Comparison of ENCODE assay signal across 22 mouse cellular contexts in genomic region chr15:20090522-20090921, GRCm38 (mm10).
DNase-seq lines count a peak whose midpoint lies in the region; TF ChIP-seq lines count a peak whose summit lies in the region.
"Had no signal": no experiment of that assay in that cellular context is flagged by ENCODE, and none has a peak within 500 bp of the region (broad histone marks: within the 10 kb centered on the region; RNA-seq: fewer than 3 reads in every experiment).

No protein-coding gene starts in this region.

- H3K27ac ChIP-seq in CH12.LX (ENCODE audit: insufficient read depth, low read depth) (no peak overlapping the region), ES-E14 (ENCODE audit: insufficient read depth, low read depth, low read length, poor library complexity, severe bottlenecking) (no peak overlapping the region), MEL (ENCODE audit: control insufficient read depth, low read depth, low read length) (no peak overlapping the region)

- TF ChIP-seq EP300 in CH12.LX (IDR thresholded peaks at IDR 0.05; ENCODE audit: low read length) (no peak), MEL (IDR thresholded peaks at IDR 0.05; ENCODE audit: low read depth in 1 of 2, low read length in 2 of 2) (no peak)

- no peak for TF ChIP-seq RAD21 in CH12.LX (IDR thresholded peaks at IDR 0.05; ENCODE audit: low read depth, low read length)
- TF ChIP-seq RAD21 in MEL (IDR thresholded peaks at IDR 0.05; ENCODE audit: low read depth, low read length), result no peak

- in situ Hi-C loops in CH12.LX (cut with MboI; ENCODE audit: low pct_ligation_motif_present, low pct_unique_long_range_greater_than_20kb, low sequenced_read_pairs), result no loop called here
- in situ Hi-C loops in ES-E14 (cut with MboI; ENCODE audit: low sequenced_read_pairs in 2 of 2, unreplicated experiment in 2 of 2), result no loop called here

- DNase-seq in retina, embryonic 14.5 days (ENCODE audit: low spot score), result peak; percentile 3
- no peak for DNase-seq in retina, postnatal 1 day
- DNase-seq in CH12.LX (ENCODE audit: extremely low read depth) (no peak), ES-E14 (ENCODE audit: low read depth, low spot score) (no peak), MEL (ENCODE audit: low read depth, low spot score) (no peak)
- no peak for DNase-seq in embryo, embryonic 9.5 days (ENCODE audit: extremely low spot score)
- no peak for DNase-seq in layer of hippocampus, postnatal 14 days (ENCODE audit: low spot score in 2 of 2)
- no peak for DNase-seq in spleen, postnatal 36 days (ENCODE audit: low spot score in 2 of 2)
- DNase-seq: adrenal gland, adult 2 months; adrenal gland, adult 8-10 months; adrenal gland, postnatal 10 days; adrenal gland, postnatal 14 days; adrenal gland, postnatal 25 days; adrenal gland, postnatal 36 days; B cell, adult 2 months; cerebellum, adult 11 months; cerebellum, adult 11-12 months; cerebellum, adult 18-20 months; cerebellum, adult 2 months; cerebellum, adult 8-10 months had no signal

- H3K9ac ChIP-seq in CH12.LX (ENCODE audit: insufficient read depth, low read depth), result no peak overlapping the region
- H3K9ac ChIP-seq in ES-E14 (ENCODE audit: insufficient read depth, low read depth, low read length, poor library complexity, severe bottlenecking), result no peak overlapping the region
- H3K9ac ChIP-seq in MEL (ENCODE audit: control insufficient read depth, low read depth, low read length, poor library complexity, severe bottlenecking), result no peak overlapping the region

- H3K4me1 ChIP-seq in CH12.LX (ENCODE audit: control insufficient read depth in 1 of 2, insufficient read depth in 2 of 2), result no peaks in the 10 kb centered on the region
- no peaks in the 10 kb centered on the region for H3K4me1 ChIP-seq in ES-E14 (ENCODE audit: control insufficient read depth in 2 of 2, insufficient read depth in 2 of 2, low read length in 2 of 2, poor library complexity in 1 of 2)
- H3K4me1 ChIP-seq in MEL (ENCODE audit: control insufficient read depth in 1 of 2, insufficient read depth in 2 of 2, low read length in 2 of 2), result peaks cover 2 to 6% of the 10 kb centered on the region in 2 experiments; a peak in 3 of 4 replicates

- H3K36me3 ChIP-seq in CH12.LX (replicated peaks in 1 of 2; ENCODE audit: control insufficient read depth in 1 of 2, insufficient read depth in 1 of 2, low read length in 1 of 2) (no peaks in the 10 kb centered on the region), ES-E14 (ENCODE audit: control insufficient read depth, insufficient read depth, low read length, poor library complexity, severe bottlenecking) (no peaks in the 10 kb centered on the region), MEL (ENCODE audit: control insufficient read depth in 1 of 2, insufficient read depth in 2 of 2, low read length in 2 of 2) (peaks cover 0 to 6% of the 10 kb centered on the region in 2 experiments; a peak in 1 of 4 replicates)
- H3K36me3 ChIP-seq: G1E had no signal

- H3K27me3 ChIP-seq in CH12.LX (replicated peaks), result no peaks in the 10 kb centered on the region
- no peaks in the 10 kb centered on the region for H3K27me3 ChIP-seq in MEL (ENCODE audit: control insufficient read depth in 1 of 2, insufficient read depth in 2 of 2, low read length in 2 of 2)
- H3K27me3 ChIP-seq: Patski had no signal

- dilution Hi-C loops in CH12.LX (cut with MboI; ENCODE audit: extremely low pct_ligation_motif_present, extremely low pct_unique_long_range_greater_than_20kb, low sequenced_read_pairs), result no loop called here

- TF ChIP-seq POLR2A in CH12.LX (IDR thresholded peaks at IDR 0.05; ENCODE audit: low read depth, low read length), result no peak
- no peak for TF ChIP-seq POLR2A in MEL (IDR thresholded peaks at IDR 0.05; ENCODE audit: control insufficient read depth in 1 of 2, insufficient read depth in 1 of 2, low read depth in 1 of 2, low read length in 2 of 2, poor library complexity in 1 of 2)

- H3K4me3 ChIP-seq in CH12.LX (replicated peaks in 1 of 3; ENCODE audit: low read depth in 2 of 3, low read length in 2 of 3, poor library complexity in 1 of 3) (no peak overlapping the region), ES-E14 (ENCODE audit: insufficient read depth in 1 of 2, low read depth in 1 of 2, low read length in 2 of 2, poor library complexity in 1 of 2, severe bottlenecking in 1 of 2) (no peak overlapping the region), MEL (ENCODE audit: control insufficient read depth in 1 of 2, insufficient read depth in 1 of 2, low read depth in 2 of 2, low read length in 2 of 2) (no peak overlapping the region)

- H3K79me2 ChIP-seq in CH12.LX (replicated peaks; ENCODE audit: control insufficient read depth, extremely low read depth, insufficient read depth, poor library complexity, severe bottlenecking) (no peaks in the 10 kb centered on the region), MEL (ENCODE audit: control insufficient read depth, insufficient read depth, low read length, poor library complexity) (no peaks in the 10 kb centered on the region)

- H3K9me3 ChIP-seq in CH12.LX (replicated peaks; ENCODE audit: low read length) (peaks cover 4% of the 10 kb centered on the region), ES-E14 (ENCODE audit: control insufficient read depth, insufficient read depth, low read depth, low read length) (no peaks in the 10 kb centered on the region), MEL (replicated peaks; ENCODE audit: insufficient read depth, low read length) (no peaks in the 10 kb centered on the region)
- H3K9me3 ChIP-seq: G1E had no signal

- H3K4me2 ChIP-seq in CH12.LX (ENCODE audit: insufficient read depth, low read depth, poor library complexity, severe bottlenecking), result no peak overlapping the region

- TF ChIP-seq CTCF in CH12.LX (conservative IDR thresholded peaks at IDR 0.05 in 1 of 2, IDR thresholded peaks at IDR 0.05 in 1 of 2; ENCODE audit: low read depth in 2 of 2, low read length in 2 of 2) (no peak), MEL (IDR thresholded peaks at IDR 0.05 in 2 of 3, conservative IDR thresholded peaks at IDR 0.05 in 1 of 3; ENCODE audit: control insufficient read depth in 1 of 3, insufficient read depth in 1 of 3, low read depth in 2 of 3, low read length in 3 of 3, poor library complexity in 1 of 3, severe bottlenecking in 1 of 3) (no peak)

TF ChIP-seq in CH12.LX, 34 proteins besides CTCF, POLR2A, EP300 and RAD21:
- TF ChIP-seq MAFK (IDR thresholded peaks at IDR 0.05; ENCODE audit: insufficient replicate concordance, low read length), result peak; percentile 50; the same call in 1 of the 2 replicates
- TF ChIP-seq ETS1 (conservative IDR thresholded peaks at IDR 0.05; ENCODE audit: low read depth, low read length), result no peak
TF ChIP-seq in CH12.LX: peak in this region for 1.

TF ChIP-seq in ES-E14, 5 proteins besides CTCF, POLR2A, EP300 and RAD21:
- TF ChIP-seq MAFK (IDR thresholded peaks at IDR 0.05; ENCODE audit: insufficient read depth, low read depth, low read length) (peak; percentile 51; the same call in 1 of the 2 replicates), HCFC1 (IDR thresholded peaks at IDR 0.05; ENCODE audit: borderline replicate concordance, insufficient read depth, low read length) (no peak), ZNF384 (IDR thresholded peaks at IDR 0.05; ENCODE audit: low read depth, low read length) (no peak), ZC3H11A (IDR thresholded peaks at IDR 0.05; ENCODE audit: borderline replicate concordance, low read depth, low read length) (no peak), CHD2 (IDR thresholded peaks at IDR 0.05; ENCODE audit: low read depth, low read length) (no peak)

TF ChIP-seq in MEL, 35 proteins besides CTCF, POLR2A, EP300 and RAD21:
- TF ChIP-seq MAFK (IDR thresholded peaks at IDR 0.05; ENCODE audit: borderline replicate concordance, low read depth, low read length) (peak; percentile 71; the same call in 1 of the 2 replicates), MXI1 (IDR thresholded peaks at IDR 0.05; ENCODE audit: low read depth, low read length) (no peak)
TF ChIP-seq in MEL: peak in this region for 1.
